Mouse (Mus musculus) retina, adult 2 months (tissue): ENCODE data around the gene Tspan32.

Experiments
- DNase-seq: peaks from one replicate; pipeline ENCODE4 v3.0.0-alpha.2; 2012; ENCODE audit warnings: low read depth, low spot score

The Tspan32 gene

DNA sequence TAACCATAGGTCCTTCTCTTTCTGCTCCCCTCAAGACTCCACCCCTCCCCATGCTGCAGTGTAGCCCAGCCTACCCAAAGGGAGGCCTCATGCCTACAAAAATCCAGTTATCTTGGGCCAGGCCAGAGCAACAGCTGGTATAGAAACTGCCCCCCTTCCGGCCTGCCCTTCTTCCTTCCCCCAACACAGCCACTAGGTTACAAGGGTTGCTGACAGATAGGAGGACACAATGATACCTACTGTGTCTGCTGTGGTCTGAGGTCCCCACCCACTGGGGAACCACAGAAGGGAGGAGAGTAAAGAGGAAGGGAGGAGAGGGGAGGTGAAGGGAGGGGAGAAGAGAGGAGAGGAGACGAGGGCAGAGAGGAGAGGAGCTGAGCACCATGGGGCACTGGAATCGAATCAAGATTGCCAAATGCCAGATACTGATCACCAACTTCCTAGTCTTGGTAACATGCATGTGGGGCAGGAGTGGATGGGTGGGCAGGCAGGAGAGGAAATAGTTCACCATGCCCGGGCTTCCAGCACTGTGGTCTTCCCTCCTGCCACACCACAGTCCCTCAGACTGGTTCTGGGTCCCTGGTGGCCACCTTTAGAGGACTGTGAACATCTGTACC lies at the start of gene Tspan32:
TSS of gene Tspan32 (plus strand) at position 320 of the 617 bp plus-strand sequence.
- DNase-seq: no peak

DNA sequence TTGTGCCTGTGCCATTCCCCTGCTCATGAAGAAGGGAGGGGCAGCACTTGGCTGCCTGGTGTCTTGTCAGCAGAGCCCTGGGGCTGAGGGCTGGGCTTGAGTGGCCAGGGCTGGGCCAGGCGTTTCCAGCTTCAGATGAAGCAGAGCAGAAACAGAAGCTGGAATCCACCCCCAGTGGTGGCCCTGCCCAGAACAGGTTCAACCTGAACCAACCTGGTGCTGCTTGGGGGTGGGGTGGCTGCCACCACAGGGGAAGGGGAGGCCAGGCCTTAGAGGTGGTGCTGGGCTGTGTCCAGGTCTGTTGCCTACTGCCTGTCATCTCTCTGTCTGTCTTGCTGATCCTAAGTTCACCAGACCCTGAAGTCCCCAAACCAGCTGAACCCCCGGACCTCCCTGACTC lies 48.8 kb upstream of the Tspan32 start:
- no peak for DNase-seq

DNA sequence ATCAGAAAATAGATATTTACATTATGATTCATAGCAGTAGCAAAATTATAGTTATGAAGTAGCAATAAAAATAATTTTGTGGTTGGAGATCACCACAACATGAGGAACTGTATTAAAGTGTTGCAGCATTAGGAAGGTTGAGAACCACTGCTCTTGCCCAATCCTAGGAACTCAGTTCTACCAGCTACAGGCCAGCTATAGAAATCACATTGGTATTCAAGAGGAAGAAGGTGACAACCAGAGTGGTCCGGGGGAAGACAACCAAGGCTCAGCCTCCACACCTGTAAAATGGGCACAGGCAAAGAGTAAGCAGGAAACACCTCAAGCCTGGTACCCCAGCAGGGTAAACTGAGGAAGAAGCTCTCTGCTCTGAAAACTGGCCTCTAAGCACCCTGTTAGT lies 46.0 kb upstream of the Tspan32 start:
- no peak for DNase-seq

DNA sequence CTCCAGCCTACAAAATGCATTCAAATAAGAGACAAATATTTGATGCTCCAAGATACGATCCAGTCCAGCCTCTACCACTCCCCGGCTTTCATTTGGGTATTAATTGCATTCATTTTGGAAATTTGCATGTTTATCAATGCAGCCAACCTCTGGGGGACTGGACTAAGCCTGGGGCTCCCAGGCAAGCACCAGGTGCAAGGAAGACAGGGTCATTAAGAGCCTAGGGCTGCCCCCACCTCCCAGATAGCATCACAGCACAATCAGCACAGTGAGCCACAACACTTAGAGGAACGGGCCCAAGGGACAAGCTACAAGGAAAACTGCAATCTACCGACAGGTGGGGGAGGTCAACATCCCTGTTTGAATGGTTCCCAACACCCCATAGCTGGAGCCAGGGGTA lies 45.1 kb upstream of the Tspan32 start:
- no peak for DNase-seq

DNA sequence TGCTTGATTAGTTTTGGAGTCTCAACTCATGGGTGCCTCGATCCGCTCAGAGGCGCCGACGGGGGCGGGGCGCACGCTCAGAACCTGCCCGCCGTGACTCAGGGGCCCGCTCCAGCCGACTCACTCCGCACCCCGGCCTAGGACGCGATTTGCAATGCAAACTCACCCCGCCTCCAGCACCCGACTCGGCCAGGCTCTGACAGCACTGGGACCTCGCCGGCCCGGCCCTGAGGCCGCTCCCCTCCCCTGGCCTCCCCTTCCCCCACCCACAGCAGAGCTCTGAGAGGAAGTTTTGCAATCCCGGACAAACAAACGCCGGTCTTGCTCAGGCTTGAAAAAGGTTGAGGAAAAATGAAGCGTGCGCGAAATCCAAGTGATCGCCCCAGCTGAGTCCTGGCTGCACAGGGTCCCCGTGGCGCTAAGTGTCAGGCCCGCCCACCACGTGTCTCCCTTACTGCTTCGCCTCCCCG lies 37.4 kb upstream of the Tspan32 start:
- no peak for DNase-seq

DNA sequence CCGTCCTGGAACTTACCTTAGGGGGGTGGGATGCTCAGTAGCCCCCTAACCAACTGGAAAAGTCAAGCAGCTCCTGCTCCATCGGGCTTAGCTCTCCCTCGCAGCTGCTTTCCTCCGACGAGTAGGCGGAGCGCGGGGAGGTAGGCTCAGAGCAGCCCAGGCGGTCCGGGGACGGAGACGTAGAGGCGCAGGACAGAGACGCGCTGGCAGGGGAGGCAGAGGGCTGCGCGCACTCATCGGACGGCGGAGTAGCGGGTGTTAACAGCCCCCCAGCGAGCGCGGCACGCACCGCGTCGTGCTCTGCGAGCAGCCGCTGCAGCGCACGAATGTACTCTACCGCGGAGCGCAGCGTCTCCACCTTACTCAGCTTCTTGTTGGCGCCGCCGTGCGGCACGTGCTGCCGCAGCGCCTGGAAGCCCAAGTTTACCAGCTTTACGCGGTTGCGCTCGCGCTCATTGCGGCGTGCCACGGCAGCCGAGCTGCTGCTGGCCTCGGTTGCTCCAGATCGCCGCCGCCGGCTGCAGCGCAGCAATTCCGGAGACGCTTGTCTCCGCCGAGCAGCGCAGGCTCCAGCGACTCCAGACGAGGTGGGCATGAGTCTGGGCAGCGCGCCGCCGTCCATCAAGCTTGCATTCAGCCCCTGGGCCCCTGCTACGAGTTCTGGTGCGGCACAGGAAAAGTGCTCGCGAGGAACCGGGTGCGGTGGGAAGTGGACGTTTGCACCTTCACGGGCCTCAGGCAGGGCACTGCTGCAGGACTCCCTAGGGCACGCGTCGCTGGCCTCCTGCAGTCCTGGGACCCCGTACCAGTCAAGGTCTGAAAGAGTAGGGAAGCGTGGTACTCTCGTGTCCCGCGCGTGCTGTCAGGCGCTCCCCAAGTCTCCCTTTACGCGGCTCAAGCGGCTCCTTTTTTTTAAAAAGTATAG lies 36.7 kb upstream of the Tspan32 start:
- no peak for DNase-seq

DNA sequence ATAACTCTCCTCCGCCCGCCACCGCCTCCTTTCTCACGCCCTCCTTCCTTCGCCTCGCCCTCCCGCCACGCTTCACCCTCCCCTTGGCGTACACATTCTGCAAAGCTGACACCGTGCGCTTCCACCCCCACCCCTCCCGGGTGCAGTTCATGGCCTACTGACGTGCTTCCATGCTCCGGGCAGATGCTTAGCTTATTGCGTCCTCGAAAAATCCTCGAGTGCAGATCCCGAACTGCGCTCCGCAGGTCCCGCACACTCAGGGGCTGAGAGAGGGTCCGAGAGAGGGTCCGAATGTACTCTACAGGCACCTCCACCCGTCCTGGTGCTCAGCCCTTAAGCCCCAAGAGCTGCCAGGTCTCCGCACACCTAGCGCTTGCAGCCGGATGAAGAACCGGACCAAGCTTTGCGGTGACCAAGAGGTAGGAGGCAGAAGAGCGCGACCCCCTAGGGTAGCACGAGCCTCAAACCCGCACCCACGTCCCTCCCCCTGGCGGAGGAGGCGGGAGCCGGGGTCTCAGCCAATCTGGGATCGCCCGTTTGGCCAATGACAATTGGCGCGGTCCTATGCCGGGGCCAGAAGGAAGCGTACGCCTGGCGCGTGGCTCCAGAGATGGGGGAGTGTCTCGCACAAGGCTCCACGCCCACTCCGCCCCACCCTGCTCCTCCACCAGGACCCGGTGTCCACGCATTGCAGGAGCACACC lies 35.9 kb upstream of the Tspan32 start, which contains the start of gene Ascl2:
TSS of gene Ascl2 (minus strand) at position 456 of the 703 bp plus-strand sequence.
- DNase-seq: no peak

DNA sequence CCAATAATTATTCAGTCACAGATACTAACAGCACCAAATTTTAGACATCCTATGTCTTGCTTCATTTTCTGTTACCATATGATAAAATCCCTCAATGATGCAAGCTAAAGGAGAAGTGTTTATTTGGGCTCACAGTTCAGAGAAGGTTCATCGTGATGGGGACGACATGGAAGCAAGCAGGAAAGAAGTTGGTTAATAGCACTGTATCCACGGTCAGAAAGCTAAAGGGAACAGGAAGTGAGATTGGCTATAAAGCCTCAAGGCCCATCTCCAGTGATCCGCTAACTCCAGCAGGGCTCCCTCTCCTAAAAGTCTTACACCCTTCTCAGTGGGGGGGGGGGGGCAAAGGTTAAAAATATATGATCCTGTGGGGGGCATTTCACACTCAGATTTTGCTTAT lies 22.9 kb upstream of the Tspan32 start:
- no peak for DNase-seq

DNA sequence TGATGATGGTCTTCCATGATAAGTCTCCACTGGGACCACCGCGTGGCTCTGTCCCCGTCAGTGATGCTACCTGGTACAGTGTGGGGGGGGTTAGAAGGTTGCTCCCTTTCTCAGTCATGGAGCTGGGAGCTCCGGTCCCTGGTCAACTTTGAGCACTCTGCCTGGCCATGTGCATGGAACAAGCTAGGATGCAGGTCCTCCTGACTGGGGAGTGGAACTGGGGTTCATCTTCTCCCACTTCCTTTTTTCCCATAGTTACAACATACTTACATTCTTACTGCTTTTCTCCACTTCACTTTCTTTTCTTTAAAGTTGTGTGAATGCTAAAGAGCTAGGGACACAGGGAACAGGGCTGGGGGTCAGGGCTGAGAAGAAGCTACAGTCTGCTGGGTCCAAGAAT lies 19.7 kb upstream of the Tspan32 start:
- no peak for DNase-seq

DNA sequence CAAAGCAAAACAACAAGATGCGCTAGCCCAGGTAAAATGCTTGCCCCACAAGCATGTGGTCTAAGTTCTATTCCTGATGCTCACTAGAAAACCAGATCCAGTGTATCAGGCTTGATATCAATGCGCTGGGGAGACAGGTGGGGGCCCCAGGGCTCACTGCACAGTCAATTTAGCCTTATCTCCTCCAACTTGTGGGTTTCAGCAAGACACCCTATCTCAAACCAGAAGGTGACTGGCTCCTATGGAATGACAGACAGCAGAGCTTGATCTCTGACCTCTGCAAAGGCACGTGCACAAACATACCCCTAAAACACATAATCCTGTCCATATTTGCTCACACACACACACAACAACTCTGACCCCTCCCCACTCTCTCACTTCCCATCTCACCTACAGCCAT lies 17.1 kb upstream of the Tspan32 start:
- DNase-seq: no peak

DNA sequence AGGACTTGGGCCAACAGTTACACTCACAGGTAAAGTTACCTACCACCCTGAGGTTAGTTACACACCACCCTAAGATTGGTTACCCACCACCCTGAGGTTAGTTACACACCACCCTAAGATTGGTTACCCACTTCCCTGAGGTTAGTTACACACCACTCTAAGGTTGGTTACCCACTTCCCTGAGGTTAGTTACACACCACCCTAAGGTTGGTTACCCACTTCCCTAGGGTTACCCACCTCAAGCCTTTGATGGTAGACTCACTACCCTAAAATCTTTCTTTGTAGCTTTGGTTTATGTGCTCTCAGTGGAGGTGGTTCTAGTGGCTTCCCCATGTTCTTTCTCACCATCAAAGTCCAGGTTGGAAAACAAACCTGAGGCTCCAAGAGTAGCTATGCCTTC lies 9.8 kb upstream of the Tspan32 start:
- no peak for DNase-seq

DNA sequence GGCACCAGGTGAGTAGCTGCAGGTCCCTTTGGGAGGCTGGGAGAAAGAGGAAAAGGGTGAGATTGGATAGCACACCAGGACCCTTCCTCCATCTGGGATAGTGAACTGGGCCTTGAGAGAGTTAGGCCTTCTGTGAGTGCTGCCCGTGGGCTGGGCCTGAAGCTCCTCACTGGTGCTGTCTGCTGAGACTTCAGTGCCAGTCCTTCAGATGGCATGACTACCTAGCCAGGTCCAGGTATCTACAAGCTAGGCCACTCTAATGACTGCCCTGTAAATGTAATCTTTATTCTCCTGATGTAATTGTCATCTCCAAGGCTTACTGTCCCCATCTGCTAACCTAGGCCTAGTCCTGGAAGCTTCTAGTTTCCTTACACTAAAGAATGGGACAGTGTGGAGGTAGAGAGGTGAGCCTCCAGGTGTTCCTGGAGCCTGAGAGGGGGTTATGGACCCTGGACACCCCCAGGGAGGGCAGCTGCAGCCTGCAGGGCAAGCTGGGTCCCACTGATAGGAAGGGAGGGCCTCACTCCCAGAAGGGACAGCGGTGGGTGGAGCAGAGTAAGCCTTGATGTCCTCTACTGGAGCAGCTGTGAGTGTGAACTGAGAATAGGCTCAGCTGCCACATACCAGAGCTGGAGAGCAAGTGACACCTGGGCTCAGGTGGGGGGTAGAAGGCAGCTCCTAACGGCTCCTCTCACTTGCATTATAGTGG lies 9.1 kb upstream of the Tspan32 start:
- no peak for DNase-seq

DNA sequence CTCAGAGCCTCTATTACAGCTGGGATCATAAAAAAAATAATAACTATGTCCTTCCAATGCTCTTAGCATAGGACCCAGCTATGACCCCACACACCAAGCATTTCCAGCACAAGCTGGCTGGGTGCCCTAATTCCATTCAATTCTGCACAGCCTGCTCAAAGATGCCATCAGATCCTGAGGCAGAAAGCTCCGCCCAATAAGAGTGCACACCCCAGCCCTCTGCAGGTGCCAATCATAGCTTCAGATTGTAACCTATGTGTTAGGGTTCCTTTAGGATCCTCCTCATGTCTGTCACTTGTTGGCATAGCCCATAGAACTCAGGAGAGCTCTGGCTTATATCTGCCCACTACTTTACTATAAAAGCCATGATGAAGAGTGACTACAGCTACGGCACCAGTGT lies 7.8 kb upstream of the Tspan32 start:
- DNase-seq: no peak

DNA sequence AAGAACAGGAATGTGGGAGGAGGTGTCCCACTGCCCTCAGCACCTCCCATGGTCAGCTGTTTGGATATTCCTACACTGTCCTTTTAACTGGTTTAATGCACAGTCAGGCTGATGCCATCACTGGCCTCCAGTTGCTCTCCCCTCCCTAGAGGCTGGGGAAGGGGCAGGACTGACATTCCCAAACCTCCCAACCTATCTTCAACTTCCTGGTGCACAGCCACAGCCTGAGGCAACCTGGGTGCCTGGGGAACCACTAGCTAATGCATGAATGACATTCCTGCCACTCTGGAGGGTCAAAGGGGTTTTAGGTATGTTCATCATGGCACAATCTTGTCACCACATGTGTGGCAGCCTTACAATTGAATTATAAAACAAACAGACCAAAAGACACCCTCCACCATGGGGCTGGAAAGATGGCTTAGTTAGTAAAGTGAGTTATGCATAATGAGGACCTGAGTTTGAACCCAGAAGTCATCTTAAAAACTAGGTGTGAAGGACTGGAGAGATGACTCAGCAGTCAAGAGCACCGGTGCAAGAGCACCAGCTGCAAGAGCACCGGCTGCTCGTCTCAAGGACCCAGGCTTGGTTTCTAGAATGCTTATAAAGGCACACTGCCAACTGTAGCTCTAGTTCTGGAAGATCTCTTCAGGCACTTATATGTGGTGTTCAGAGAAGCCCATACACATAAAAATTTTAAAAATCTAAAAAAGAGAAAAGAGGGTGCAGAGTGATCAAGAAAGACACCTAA lies 7.3 kb upstream of the Tspan32 start:
- no peak for DNase-seq

DNA sequence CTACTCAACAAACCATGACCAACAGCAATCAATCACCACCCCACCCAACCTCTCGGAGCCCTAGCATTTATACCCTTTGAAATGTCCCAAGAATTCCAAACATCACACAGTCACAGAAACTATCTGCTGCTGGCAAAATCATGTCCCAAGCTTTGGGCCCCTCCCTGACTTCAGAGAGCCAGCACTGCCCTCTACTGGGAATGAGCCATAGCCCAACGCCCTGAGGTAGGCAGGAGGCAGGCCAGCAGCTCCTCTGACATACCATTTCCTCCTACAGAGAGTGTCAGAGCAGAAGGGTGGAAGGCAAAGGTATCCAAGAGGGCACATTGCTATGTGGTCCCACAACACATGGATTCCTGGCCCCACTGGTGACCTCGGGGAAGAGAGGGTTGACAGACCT lies 2.2 kb upstream of the Tspan32 start:
- DNase-seq: no peak

DNA sequence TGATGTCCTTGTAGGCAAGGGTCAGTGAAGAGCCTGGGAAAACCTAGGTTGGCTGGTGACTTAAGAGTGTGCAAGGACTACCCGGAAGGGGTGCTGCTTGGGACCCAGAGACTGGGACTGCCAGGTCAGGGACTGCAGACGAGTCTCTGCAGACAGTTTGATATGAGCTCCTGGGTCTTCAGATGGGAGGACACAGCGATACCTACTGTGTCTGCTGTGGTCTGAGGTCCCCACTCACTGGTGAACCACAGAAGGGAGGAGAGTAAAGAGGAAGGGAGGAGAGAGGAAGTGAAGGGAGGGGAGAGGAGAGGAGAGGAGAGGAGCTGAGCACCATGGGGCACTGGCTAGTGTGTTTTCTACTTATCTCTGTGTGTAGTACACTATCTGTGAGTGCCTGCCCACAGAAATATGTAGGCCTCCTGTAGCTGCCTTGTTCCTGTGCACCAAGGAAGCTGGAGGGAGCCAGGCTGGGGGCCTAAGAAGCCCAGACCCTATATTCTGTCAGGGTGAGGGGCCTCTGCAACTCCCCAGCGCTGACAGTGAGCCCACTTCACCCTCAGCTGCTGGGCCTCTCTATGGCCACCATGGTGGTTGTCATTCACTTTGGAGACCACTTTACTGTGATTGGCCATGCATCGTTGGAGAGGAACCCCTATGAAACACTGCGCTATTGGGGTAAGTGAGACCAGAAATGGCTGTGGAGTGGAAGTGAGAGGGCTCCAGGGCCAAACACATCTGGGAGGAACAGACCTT lies 674 bp downstream of the Tspan32 start:
- DNase-seq: no peak

DNA sequence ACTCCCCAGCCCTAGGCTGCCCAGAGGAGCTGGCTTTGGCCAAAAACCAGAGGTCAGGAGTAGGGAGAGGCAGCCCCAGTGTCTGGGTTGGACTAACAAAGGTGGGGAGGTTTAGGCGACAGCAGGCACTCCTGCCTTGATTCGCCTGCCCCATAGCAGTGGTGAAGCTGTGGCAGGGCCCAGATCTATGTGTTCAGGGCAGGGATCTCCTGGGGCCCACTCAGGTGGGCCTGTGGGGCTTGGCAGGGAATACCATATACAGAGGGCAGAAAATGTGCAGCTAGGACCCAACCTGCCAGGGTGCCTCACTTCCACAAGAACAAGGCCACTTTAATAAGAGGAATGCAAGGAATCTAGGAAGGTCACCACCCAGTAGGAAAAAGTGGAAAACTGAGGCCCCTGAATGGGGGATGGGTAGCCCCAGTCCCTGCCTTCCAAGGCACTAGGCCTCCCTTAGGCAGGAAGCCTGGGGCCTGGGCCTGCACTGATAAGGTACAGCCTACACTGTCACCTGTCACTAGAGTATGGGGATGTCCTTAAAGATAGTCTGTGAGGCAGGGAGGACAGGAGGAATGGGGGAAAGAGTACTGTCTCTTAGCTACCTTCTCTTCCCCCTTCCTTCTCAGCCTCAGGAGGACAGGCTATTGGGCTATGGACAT lies 1.4 kb downstream of the Tspan32 start:
- no peak for DNase-seq

DNA sequence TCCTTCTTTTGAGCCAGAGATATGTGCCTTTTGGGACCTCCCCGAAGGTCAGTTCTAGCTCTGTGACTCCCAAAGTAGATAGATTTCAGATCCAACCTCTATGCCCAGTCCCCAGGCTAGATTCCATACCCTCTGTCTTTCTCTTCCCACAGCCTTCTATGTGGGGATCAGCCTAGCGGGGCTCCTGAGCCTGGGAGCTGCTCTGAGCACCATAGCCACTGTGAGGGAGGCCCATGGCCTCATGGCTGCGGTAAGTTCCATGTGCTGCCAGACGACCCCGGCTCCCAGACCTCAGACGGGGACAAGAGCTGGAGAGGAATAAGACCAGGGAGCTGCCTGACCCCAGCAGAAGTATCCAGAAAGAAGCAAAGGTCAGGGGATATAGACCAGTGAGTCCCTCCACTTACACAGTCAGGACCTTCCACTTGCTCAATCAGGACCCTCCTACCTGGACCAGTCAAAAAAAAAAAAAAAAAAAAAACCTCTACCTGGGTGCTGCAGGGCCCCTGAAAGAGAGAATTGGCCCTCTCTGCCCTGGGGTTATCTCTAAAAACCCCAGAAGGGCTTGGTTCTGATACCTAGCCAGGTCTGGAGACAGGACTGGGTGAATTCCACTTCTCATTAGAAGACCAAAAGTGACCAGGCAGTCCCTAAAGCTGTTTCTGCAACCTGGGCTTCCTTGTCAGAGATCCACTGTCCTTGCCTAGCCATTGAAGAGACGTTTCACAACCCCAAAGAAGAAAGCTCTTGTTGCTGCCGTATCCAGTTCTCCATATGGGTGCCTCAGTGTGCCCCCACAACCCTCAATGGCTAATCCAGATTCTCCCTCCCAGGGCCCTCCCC lies 2.1 kb downstream of the Tspan32 start:
- no peak for DNase-seq
